Mouse (Mus musculus) lung, embryonic 14.5 days (tissue): ENCODE data around the gene Rxra. TPM values are rescaled to one million over a fixed set of nuclear protein-coding genes. Genes with fewer than 3 reads are reported as not detected.

Source experiments
- ATAC-seq: fragments of 200-750 bp; cut with Nextera tagmentation; 2 replicates; pipeline ENCODE4 v1.8.0; 2017; ENCODE audit warnings: mild to moderate bottlenecking, moderate TSS enrichment, moderate library complexity; ENCODE audit not compliant: insufficient read depth
- DNase-seq: peaks from one replicate; pipeline ENCODE4 v3.0.0-alpha.2; 2015
- H3K27ac ChIP-seq: fragments of 300-500 bp; sonication (generic); 2 replicates; pipeline ENCODE4 v1.5.1; 2014; ENCODE audit warnings: low read depth, mild to moderate bottlenecking, moderate library complexity
- H3K27me3 ChIP-seq: fragments of 300-500 bp; sonication (generic); 2 replicates; pipeline ENCODE4 v1.6.1; 2014; ENCODE audit warnings: low read length, control low read depth; ENCODE audit not compliant: insufficient read depth
- H3K36me3 ChIP-seq: fragments of 300-500 bp; sonication (generic); 2 replicates; pipeline ENCODE4 v1.6.1; 2014; ENCODE audit warnings: control low read depth; ENCODE audit not compliant: insufficient read depth
- H3K4me1 ChIP-seq: fragments of 300-500 bp; sonication (generic); 2 replicates; pipeline ENCODE4 v1.6.1; 2014; ENCODE audit warnings: antibody characterized with exemption, control low read depth; ENCODE audit not compliant: insufficient read depth
- H3K4me2 ChIP-seq: fragments of 300-500 bp; sonication (generic); 2 replicates; pipeline ENCODE4 v1.6.1; 2014; ENCODE audit warnings: mild to moderate bottlenecking
- H3K4me3 ChIP-seq: fragments of 300-500 bp; sonication (generic); 2 replicates; pipeline ENCODE4 v1.5.1; 2014; ENCODE audit warnings: low read depth, low read length
- H3K9ac ChIP-seq: fragments of 300-500 bp; sonication (generic); 2 replicates; pipeline ENCODE4 v1.6.1; 2014
- H3K9me3 ChIP-seq: fragments of 300-500 bp; sonication (generic); 2 replicates; pipeline ENCODE4 v1.6.1; 2016; ENCODE audit warnings: low read depth, low read length, control low read depth
- CTCF ChIP-seq: IDR thresholded peaks from 2 replicates; pipeline ENCODE4 v1.5.1; 2016; ENCODE audit warnings: antibody characterized with exemption, low read depth
- WGBS: fragments of 180-500 bp; shearing (Covaris S2); extraction: QIAGEN DNeasy Blood & Tissue Kit; methylation state at CpG from one replicate; pipeline ENCODE4 v1.1.7; 2014; 5-methylcytosine and 5-hydroxymethylcytosine counted together
- polyA plus RNA-seq: library from polyadenylated mRNA; unstranded; fragments of >200 nt; fragmentation: Nextera tagmentation; extraction: Ambion mirVana; gene quantifications from 2 replicates; pipeline ENCODE4 v1.2.1, GENCODE M21; 2014

The Rxra gene
- polyA plus RNA-seq, 1 experiment from 2014 or later: 10.3 TPM

DNA sequence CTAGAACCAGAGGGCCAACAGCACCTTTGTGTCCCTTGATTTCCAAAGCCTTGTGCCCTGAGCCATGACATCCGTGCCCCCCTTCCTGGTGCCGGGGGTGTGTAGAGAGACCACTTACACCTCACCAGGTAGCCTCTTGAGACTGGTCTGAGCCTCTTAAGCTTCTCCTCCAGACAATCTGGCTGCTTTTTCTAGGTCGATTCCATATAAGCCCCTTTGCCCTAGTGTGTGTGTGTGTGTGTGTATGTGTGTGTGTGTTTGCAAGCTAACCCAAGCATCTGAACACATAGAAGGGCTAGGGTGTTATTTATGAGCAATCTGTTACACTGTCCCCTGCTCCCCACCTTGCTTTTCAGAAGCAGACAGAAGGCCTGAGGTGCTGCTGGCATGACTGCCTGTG, 62.2 kb downstream of the Rxra start:
- H3K4me1 ChIP-seq: peaks cover 38% of the 10 kb centered on the region
- no peak overlapping the region for H3K4me2 ChIP-seq

DNA sequence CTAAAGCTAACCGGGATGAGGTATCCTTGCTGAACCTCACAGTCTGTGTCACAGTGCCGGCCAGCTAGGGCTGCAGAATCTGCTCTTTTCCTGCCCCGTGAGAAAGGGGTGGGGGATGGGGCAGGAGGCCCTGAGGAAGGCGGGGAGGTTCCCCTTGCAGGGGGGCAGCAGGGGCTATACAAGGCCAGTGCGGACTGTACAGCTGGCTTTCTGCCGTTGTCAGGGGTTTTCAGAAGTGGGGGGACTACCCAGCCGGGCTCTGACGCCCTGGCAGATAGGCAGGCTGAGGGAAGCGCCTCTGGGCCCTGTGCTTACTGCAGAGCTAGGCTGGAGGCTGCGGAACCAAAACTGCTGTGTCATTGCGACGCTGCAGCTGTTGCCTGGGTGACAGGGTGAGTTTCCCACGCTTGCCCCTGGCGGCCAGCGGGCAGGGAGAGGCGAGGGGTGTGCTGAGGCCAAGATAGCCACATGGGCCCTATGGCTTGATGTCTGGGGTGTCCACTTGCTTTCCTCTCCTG, 63.9 kb downstream of the Rxra start:
- TF ChIP-seq CTCF: peak; percentile 68
- no peaks in the 10 kb centered on the region for H3K9me3 ChIP-seq
- DNase-seq (peak; percentile 92), ATAC-seq (peak; percentile 74)
- peak overlapping the region; percentile 42 for H3K4me2 ChIP-seq
- no peaks in the 10 kb centered on the region for H3K27me3 ChIP-seq
- peaks cover 54% of the 10 kb centered on the region for H3K36me3 ChIP-seq
- peaks cover 34% of the 10 kb centered on the region for H3K4me1 ChIP-seq
- peak overlapping the region; percentile 26; the same call in 1 of the 2 replicates for H3K9ac ChIP-seq
- H3K4me3 ChIP-seq: no peak overlapping the region
- H3K27ac ChIP-seq: peak overlapping the region; percentile 80
- WGBS: 6% methylated on average over 16 of the region's 16 CpGs

More for the DNA sequence above, 62.2 kb downstream of the Rxra start:
- DNase-seq: no peak
- H3K9ac ChIP-seq: no peak overlapping the region
- no peak for TF ChIP-seq CTCF
- 60% methylated on average over 3 of the region's 3 CpGs for WGBS
- H3K9me3 ChIP-seq: no peaks in the 10 kb centered on the region
- H3K27ac ChIP-seq: no peak overlapping the region
- H3K36me3 ChIP-seq: peaks cover 45% of the 10 kb centered on the region
- H3K27me3 ChIP-seq: no peaks in the 10 kb centered on the region
- no peak for ATAC-seq
- H3K4me3 ChIP-seq: no peak overlapping the region

DNA sequence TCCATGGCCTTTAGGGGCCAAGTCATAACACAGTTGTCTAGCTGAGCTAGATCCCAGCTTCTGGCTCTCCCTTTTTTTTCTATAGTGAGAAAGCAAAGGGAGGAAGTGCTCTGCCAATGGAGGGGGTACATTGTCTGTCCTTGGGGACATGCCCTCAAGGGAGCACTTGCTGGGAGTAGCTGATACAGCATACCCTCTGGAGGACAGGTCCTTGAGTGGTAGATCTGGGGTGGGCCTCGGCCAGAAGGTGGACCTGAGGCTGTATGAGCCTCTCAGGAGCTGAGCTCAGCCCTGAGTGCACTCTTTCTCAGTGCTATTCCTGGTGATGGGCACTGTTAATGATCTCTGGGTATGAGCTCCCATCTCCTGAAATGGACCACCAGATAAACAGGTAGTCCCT, 66.9 kb downstream of the Rxra start:
- ATAC-seq (no peak), DNase-seq (no peak)
- peaks cover 50% of the 10 kb centered on the region for H3K36me3 ChIP-seq
- no peak overlapping the region for H3K4me3 ChIP-seq
- no peak for TF ChIP-seq CTCF
- H3K27ac ChIP-seq: no peak overlapping the region
- no peak overlapping the region for H3K9ac ChIP-seq
- H3K27me3 ChIP-seq: no peaks in the 10 kb centered on the region
- no peaks in the 10 kb centered on the region for H3K9me3 ChIP-seq
- 76% methylated on average over 1 of the region's 1 CpGs for WGBS
- H3K4me2 ChIP-seq: no peak overlapping the region
- H3K4me1 ChIP-seq: peaks cover 51% of the 10 kb centered on the region

DNA sequence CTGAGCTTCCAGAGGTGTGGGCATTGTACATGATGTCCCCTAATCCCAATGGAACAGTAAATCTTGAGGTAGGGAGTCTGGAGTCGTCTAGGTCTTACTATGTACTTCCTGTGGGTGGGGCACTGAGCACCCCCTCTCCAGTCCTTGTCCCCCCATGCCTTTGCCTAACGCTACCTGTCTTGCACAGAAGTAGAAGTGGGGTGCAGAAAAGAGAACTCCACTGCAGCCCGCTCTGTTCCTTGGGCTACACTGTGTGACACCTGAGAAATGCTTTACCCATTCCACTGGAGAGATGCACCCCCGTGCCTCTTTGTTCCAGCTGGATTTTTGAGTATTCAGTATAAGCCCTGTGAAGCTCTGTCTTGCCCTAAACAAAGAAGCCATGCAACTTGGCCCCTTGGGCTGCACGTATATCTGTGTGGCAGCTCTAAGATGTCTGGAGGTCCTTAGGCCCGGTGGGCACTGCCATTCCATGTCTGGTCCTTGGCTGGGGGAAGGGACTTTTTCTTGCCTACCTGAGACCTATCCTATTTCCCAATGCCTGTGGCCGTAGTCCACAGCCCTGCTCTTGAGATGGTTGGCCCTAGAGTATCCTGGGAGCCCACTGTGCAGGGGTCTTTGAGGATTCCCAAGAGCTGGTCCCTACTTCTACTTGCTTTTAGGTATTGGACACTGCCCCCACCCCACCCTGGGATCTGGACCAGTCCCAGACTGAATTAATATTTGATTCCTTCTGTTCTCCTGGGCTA, 67.8 kb downstream of the Rxra start:
- peaks cover 51% of the 10 kb centered on the region for H3K36me3 ChIP-seq
- H3K9me3 ChIP-seq: no peaks in the 10 kb centered on the region
- DNase-seq (no peak), ATAC-seq (no peak)
- no peak overlapping the region for H3K4me3 ChIP-seq
- peak overlapping the region; percentile 81 for H3K27ac ChIP-seq
- no peaks in the 10 kb centered on the region for H3K27me3 ChIP-seq
- peaks cover 48% of the 10 kb centered on the region for H3K4me1 ChIP-seq
- TF ChIP-seq CTCF: no peak
- peak overlapping the region; percentile 26; the same call in 1 of the 2 replicates for H3K4me2 ChIP-seq
- H3K9ac ChIP-seq: peak overlapping the region; percentile 25; the same call in 1 of the 2 replicates
- WGBS: 78% methylated on average over 7 of the region's 7 CpGs

DNA sequence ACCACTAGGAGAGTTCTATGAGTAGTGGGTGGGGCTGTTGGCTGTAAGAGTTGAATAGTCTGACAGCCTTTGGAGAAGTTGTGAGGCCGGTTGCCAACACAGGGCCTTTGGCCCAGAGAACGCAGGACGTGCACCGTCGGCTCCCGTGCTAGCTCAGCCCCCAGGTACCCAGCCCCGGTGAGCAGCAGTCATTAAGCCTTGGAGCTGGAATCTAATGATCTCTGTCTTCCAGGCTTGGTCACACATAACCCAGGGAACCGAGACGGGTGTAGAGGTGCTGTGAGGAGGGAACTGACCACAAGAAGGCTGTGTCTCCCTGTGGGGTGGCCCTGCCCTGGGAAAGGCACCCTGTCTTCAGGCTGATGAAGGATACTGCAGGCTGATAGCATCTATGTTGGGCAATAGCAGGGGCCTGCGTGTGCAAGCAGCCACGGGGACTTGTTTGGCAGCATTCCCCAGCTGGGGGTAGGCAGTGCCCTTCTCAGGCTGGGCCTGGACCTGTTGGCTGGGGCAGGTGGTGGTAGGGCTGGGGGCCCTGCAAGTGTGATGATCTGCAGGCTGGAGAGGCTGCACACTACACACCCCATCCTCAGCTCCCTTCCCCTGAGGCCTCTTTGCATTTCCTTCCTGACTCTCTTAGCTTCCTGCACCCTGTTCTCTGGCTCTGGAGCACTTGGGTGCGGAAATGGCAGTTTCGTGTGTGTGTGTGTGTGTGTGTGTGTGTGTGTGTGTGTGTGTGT, 68.5 kb downstream of the Rxra start:
- peaks cover 59% of the 10 kb centered on the region for H3K36me3 ChIP-seq
- peak overlapping the region; percentile 25 for H3K9ac ChIP-seq
- ATAC-seq: peak; percentile 50
- peaks cover 41% of the 10 kb centered on the region for H3K4me1 ChIP-seq
- TF ChIP-seq CTCF: no peak
- 42% methylated on average over 13 of the region's 13 CpGs for WGBS
- no peaks in the 10 kb centered on the region for H3K27me3 ChIP-seq
- H3K4me3 ChIP-seq: no peak overlapping the region
- H3K4me2 ChIP-seq: peak overlapping the region; percentile 26; the same call in 1 of the 2 replicates
- peak; percentile 65 for DNase-seq
- no peaks in the 10 kb centered on the region for H3K9me3 ChIP-seq
- peak overlapping the region; percentile 81 for H3K27ac ChIP-seq

DNA sequence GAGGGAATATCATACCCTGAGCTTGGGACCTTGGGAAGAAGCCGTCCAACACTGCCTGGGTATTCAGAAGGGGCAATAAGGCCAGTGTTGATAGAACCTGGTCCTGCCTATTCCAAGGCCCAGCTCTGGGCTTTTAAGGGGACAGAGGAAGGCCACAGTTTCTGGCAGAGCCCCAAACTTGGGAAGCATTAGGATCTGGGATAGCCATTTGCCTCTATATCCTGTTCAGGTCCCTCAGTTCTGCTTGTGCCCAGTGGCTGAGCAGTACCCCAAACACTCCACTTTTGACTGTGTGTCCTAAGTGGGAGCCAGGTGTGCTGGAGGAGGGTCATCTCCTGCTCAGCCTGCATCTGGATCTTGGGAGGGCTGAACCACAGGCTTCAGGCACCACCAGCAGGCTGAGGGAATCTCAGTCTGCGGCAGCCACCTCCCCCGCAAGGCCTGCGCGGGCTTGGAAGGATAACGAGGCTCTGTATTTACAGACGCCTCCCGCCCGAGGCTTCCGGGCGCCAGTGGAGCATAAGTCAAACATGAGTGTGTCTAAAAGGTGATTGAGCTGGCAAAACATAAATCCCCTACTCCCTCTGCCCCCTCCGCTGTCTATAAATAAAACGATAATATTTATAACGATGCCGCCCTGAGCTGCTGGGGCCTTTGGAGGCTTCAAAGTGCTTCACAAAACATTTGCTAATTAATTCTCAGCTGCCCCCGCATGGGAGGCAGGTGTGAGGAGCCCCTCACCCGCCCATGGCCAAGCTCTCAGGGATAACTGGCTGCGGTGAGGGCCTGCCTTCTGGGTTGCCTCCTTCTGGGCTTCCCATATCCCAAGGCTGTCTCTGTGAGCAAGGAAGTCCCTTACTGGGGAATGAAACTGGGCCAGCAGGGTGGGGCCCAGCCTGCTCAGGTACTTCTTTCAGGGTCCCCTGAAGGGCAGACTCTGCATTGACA, 69.7 kb downstream of the Rxra start:
- WGBS: 9% methylated on average over 18 of the region's 18 CpGs
- ATAC-seq (peak; percentile 48), DNase-seq (peak; percentile 85)
- H3K27ac ChIP-seq: peak overlapping the region; percentile 81
- H3K27me3 ChIP-seq: no peaks in the 10 kb centered on the region
- H3K9me3 ChIP-seq: no peaks in the 10 kb centered on the region
- H3K36me3 ChIP-seq: peaks cover 67% of the 10 kb centered on the region
- no peak overlapping the region for H3K4me2 ChIP-seq
- H3K4me1 ChIP-seq: peaks cover 41% of the 10 kb centered on the region
- no peak overlapping the region for H3K4me3 ChIP-seq
- TF ChIP-seq CTCF: no peak
- H3K9ac ChIP-seq: no peak overlapping the region
